Mouse (Mus musculus) midbrain, embryonic 10.5 days (tissue): ENCODE results near the gene Prss48. TPM values are rescaled to one million over a fixed set of nuclear protein-coding genes. Genes with fewer than 3 reads are reported as not detected.

ENCODE experiments used
- DNase-seq: peaks from one replicate; pipeline ENCODE4 v3.0.0-alpha.2; 2017; ENCODE audit warnings: low spot score
- H3K27ac ChIP-seq: fragments of 300-500 bp; sonication (generic); replicated peaks from 2 replicates; pipeline ENCODE4 v1.5.1; 2016; ENCODE audit warnings: mild to moderate bottlenecking
- H3K27me3 ChIP-seq: fragments of 300-500 bp; sonication (generic); 2 replicates; pipeline ENCODE4 v1.6.1; 2016; ENCODE audit warnings: low read depth, mild to moderate bottlenecking; ENCODE audit not compliant: poor library complexity, severe bottlenecking
- H3K36me3 ChIP-seq: fragments of 300-500 bp; sonication (generic); 2 replicates; pipeline ENCODE4 v1.6.1; 2016; ENCODE audit warnings: mild to moderate bottlenecking, moderate library complexity
- H3K4me1 ChIP-seq: fragments of 300-500 bp; sonication (generic); 2 replicates; pipeline ENCODE4 v1.6.1; 2016
- H3K4me3 ChIP-seq: fragments of 300-500 bp; sonication (generic); 2 replicates; pipeline ENCODE4 v1.5.1; 2016; ENCODE audit warnings: mild to moderate bottlenecking, moderate library complexity
- H3K9me3 ChIP-seq: fragments of 300-500 bp; sonication (generic); replicated peaks from 2 replicates; pipeline ENCODE4 v1.6.1; 2016; ENCODE audit warnings: mild to moderate bottlenecking
- WGBS: fragments of 180-500 bp; shearing (Covaris S2); methylation state at CpG from one replicate; pipeline ENCODE4 v1.1.7; 2016; 5-methylcytosine and 5-hydroxymethylcytosine counted together
- polyA plus RNA-seq: library from polyadenylated mRNA; unstranded; fragments of >200 nt; fragmentation: Nextera tagmentation; extraction: Ambion mirVana; gene quantifications from 2 replicates; pipeline ENCODE4 v1.2.1, GENCODE M21; 2016

Prss48 gene
- polyA plus RNA-seq = 0.14 TPM in 1 of 2 replicates, not detected in the other

GRCm38 (mm10) chr3:86002423-86002822 lies at the start of gene Prss48:
TSS of gene Prss48 (minus strand) at chr3:86002491.
- Histone ChIP-seq H3K36me3 (no peaks in the 10 kb centered on the region), H3K9me3 (no peaks in the 10 kb centered on the region), H3K4me1 (peaks cover 5% of the 10 kb centered on the region; the same call in 1 of the 2 replicates), H3K4me3 (no peak within 1 kb of the TSS), H3K27ac (no peak within 1 kb of the TSS), H3K27me3 (no peaks in the 10 kb centered on the region)
- WGBS = 70% methylated on average over 17 of the region's 17 CpGs
- peak; percentile 15 for DNase-seq

GRCm38 (mm10) chr3:86049041-86049440 lies 46.8 kb upstream of the Prss48 start:
- Histone ChIP-seq H3K4me1 (no peaks in the 10 kb centered on the region), H3K4me3 (no peak overlapping the region), H3K36me3 (0 out of 2 replicates have a peak, but pooled peaks cover 5% of the 10 kb centered on the region), H3K27me3 (no peaks in the 10 kb centered on the region), H3K9me3 (0 out of 2 replicates have a peak, but pooled peaks cover 7% of the 10 kb centered on the region), H3K27ac (no peak overlapping the region)
- no peak for DNase-seq
- 85% methylated on average over 2 of the region's 2 CpGs for WGBS

- H3K27me3 ChIP-seq = no peaks in the 10 kb centered on the region
- peaks cover 8% of the 10 kb centered on the region; the same call in 1 of the 2 replicates for H3K36me3 ChIP-seq
- H3K9me3 ChIP-seq = 0 out of 2 replicates have a peak, but pooled peaks cover 7% of the 10 kb centered on the region
- DNase-seq = no peak
- H3K4me1 ChIP-seq = no peaks in the 10 kb centered on the region
- WGBS = 94% methylated on average over 9 of the region's 9 CpGs
- no peak overlapping the region for H3K4me3 ChIP-seq
- no peak overlapping the region for H3K27ac ChIP-seq
Measured at GRCm38 (mm10) chr3:86047686-86048408, 45.6 kb upstream of the Prss48 start.

GRCm38 (mm10) chr3:86040286-86041201 lies 38.3 kb upstream of the Prss48 start:
- H3K27ac ChIP-seq = no peak overlapping the region
- WGBS = 82% methylated on average over 14 of the region's 14 CpGs
- no peak for DNase-seq
- H3K4me3 ChIP-seq = no peak overlapping the region
- H3K27me3 ChIP-seq = no peaks in the 10 kb centered on the region
- no peaks in the 10 kb centered on the region for H3K9me3 ChIP-seq
- peaks cover 3% of the 10 kb centered on the region; the same call in 1 of the 2 replicates for H3K36me3 ChIP-seq
- H3K4me1 ChIP-seq = no peaks in the 10 kb centered on the region

GRCm38 (mm10) chr3:86038648-86039047 lies 36.4 kb upstream of the Prss48 start:
- Histone ChIP-seq H3K36me3 (peaks cover 3% of the 10 kb centered on the region; the same call in 1 of the 2 replicates), H3K4me3 (no peak overlapping the region), H3K27me3 (no peaks in the 10 kb centered on the region), H3K4me1 (peaks cover 5% of the 10 kb centered on the region; the same call in 1 of the 2 replicates), H3K27ac (no peak overlapping the region), H3K9me3 (no peaks in the 10 kb centered on the region)
- no peak for DNase-seq
- WGBS = 53% methylated on average over 3 of the region's 3 CpGs

GRCm38 (mm10) chr3:86037926-86038484 lies 35.7 kb upstream of the Prss48 start:
- no peaks in the 10 kb centered on the region for H3K9me3 ChIP-seq
- peaks cover under 1% of the 10 kb centered on the region; the same call in 1 of the 2 replicates for H3K36me3 ChIP-seq
- no peak overlapping the region for H3K4me3 ChIP-seq
- no peak overlapping the region for H3K27ac ChIP-seq
- H3K4me1 ChIP-seq = peaks cover 5% of the 10 kb centered on the region; the same call in 1 of the 2 replicates
- H3K27me3 ChIP-seq = no peaks in the 10 kb centered on the region
- DNase-seq = no peak
- WGBS = 95% methylated on average over 9 of the region's 9 CpGs

- Histone ChIP-seq H3K4me1 (peaks cover 5% of the 10 kb centered on the region; the same call in 1 of the 2 replicates), H3K27me3 (no peaks in the 10 kb centered on the region), H3K36me3 (no peaks in the 10 kb centered on the region), H3K9me3 (no peaks in the 10 kb centered on the region), H3K27ac (no peak overlapping the region), H3K4me3 (no peak overlapping the region)
- WGBS = 90% methylated on average over 9 of the region's 9 CpGs
- DNase-seq = no peak
Measured at GRCm38 (mm10) chr3:86033455-86034090, 31.3 kb upstream of the Prss48 start.

- Histone ChIP-seq H3K27me3 (no peaks in the 10 kb centered on the region), H3K36me3 (no peaks in the 10 kb centered on the region), H3K9me3 (no peaks in the 10 kb centered on the region), H3K27ac (no peak overlapping the region), H3K4me1 (peaks cover 5% of the 10 kb centered on the region; the same call in 1 of the 2 replicates), H3K4me3 (no peak overlapping the region)
- 90% methylated on average over 4 of the region's 4 CpGs for WGBS
- no peak for DNase-seq
Measured at GRCm38 (mm10) chr3:86030566-86030965, 28.3 kb upstream of the Prss48 start.

- Histone ChIP-seq H3K4me1 (no peaks in the 10 kb centered on the region), H3K36me3 (no peaks in the 10 kb centered on the region), H3K4me3 (no peak overlapping the region), H3K9me3 (no peaks in the 10 kb centered on the region), H3K27me3 (no peaks in the 10 kb centered on the region), H3K27ac (no peak overlapping the region)
- DNase-seq = no peak
- WGBS = 92% methylated on average over 15 of the region's 15 CpGs
Measured at GRCm38 (mm10) chr3:86028658-86029375, 26.5 kb upstream of the Prss48 start.

GRCm38 (mm10) chr3:86025341-86026137 lies 23.2 kb upstream of the Prss48 start:
- no peaks in the 10 kb centered on the region for H3K36me3 ChIP-seq
- no peak overlapping the region for H3K27ac ChIP-seq
- no peak overlapping the region for H3K4me3 ChIP-seq
- no peaks in the 10 kb centered on the region for H3K27me3 ChIP-seq
- H3K4me1 ChIP-seq = no peaks in the 10 kb centered on the region
- DNase-seq = no peak
- no peaks in the 10 kb centered on the region for H3K9me3 ChIP-seq
- WGBS = 94% methylated on average over 20 of the region's 20 CpGs
